Mouse (Mus musculus) lung, embryonic 15.5 days (tissue): ENCODE results near the gene Nek2. TPM values are rescaled to one million over a fixed set of nuclear protein-coding genes. Genes with fewer than 3 reads are reported as not detected.

Experiments used
- ATAC-seq: fragments of 200-750 bp; cut with Nextera tagmentation; 2 replicates; pipeline ENCODE4 v1.8.0; 2017; ENCODE audit warnings: moderate number of reproducible peaks, borderline replicate concordance; ENCODE audit not compliant: low FRiP score, low TSS enrichment; ENCODE audit errors: extremely low read depth
- H3K27ac ChIP-seq: fragments of 300-500 bp; sonication (generic); 2 replicates; pipeline ENCODE4 v1.5.1; 2015; ENCODE audit warnings: moderate library complexity, mild to moderate bottlenecking, inconsistent platforms
- H3K27me3 ChIP-seq: fragments of 300-500 bp; sonication (generic); 2 replicates; pipeline ENCODE4 v1.6.1; 2015; ENCODE audit warnings: inconsistent platforms
- H3K36me3 ChIP-seq: fragments of 300-500 bp; sonication (generic); 2 replicates; pipeline ENCODE4 v1.6.1; 2015; ENCODE audit warnings: inconsistent platforms
- H3K4me1 ChIP-seq: fragments of 300-500 bp; sonication (generic); 2 replicates; pipeline ENCODE4 v1.6.1; 2015; ENCODE audit warnings: inconsistent platforms
- H3K4me2 ChIP-seq: fragments of 300-500 bp; sonication (generic); 2 replicates; pipeline ENCODE4 v1.6.1; 2015; ENCODE audit warnings: inconsistent platforms, mild to moderate bottlenecking, moderate library complexity
- H3K4me3 ChIP-seq: fragments of 300-500 bp; sonication (generic); 2 replicates; pipeline ENCODE4 v1.5.1; 2015; ENCODE audit warnings: mild to moderate bottlenecking, inconsistent platforms
- H3K9ac ChIP-seq: fragments of 300-500 bp; sonication (generic); 2 replicates; pipeline ENCODE4 v1.6.1; 2015; ENCODE audit warnings: inconsistent platforms
- H3K9me3 ChIP-seq: fragments of 300-500 bp; sonication (generic); 2 replicates; pipeline ENCODE4 v1.6.1; 2016; ENCODE audit warnings: inconsistent platforms
- WGBS: fragments of 180-500 bp; shearing (Covaris S2); methylation state at CpG from one replicate; pipeline ENCODE4 v1.1.7; 2015; 5-methylcytosine and 5-hydroxymethylcytosine counted together
- polyA plus RNA-seq: library from polyadenylated mRNA; unstranded; fragments of >200 nt; fragmentation: Nextera tagmentation; extraction: Ambion mirVana; gene quantifications from 2 replicates; pipeline ENCODE4 v1.2.1, GENCODE M21; 2015

Nek2 gene
- polyA plus RNA-seq, 1 experiment from 2014 or later, result 53.9 TPM

- ATAC-seq, result no peak
- 76% methylated on average over 4 of the region's 4 CpGs for WGBS
Measured at GRCm38 (mm10) chr1:191863833-191864550, 42.7 kb downstream of the Nek2 start.

GRCm38 (mm10) chr1:191864551-191865027 is 43.3 kb downstream of the Nek2 start:
- no peak overlapping the region for H3K4me2 ChIP-seq
- WGBS, result 77% methylated on average over 8 of the region's 8 CpGs
- no peaks in the 10 kb centered on the region for H3K36me3 ChIP-seq
- no peak; the same call in 1 of the 2 replicates for ATAC-seq
- H3K9ac ChIP-seq, result no peak overlapping the region
- no peaks in the 10 kb centered on the region for H3K4me1 ChIP-seq
- H3K27me3 ChIP-seq, result no peaks in the 10 kb centered on the region
- no peak overlapping the region for H3K27ac ChIP-seq
- no peaks in the 10 kb centered on the region for H3K9me3 ChIP-seq
- H3K4me3 ChIP-seq, result no peak overlapping the region

More at GRCm38 (mm10) chr1:191863833-191864550, 42.7 kb downstream of the Nek2 start:
- Histone ChIP-seq H3K36me3 (no peaks in the 10 kb centered on the region), H3K27ac (no peak overlapping the region), H3K27me3 (no peaks in the 10 kb centered on the region), H3K4me3 (no peak overlapping the region), H3K4me2 (no peak overlapping the region), H3K9me3 (no peaks in the 10 kb centered on the region), H3K4me1 (no peaks in the 10 kb centered on the region), H3K9ac (no peak overlapping the region)

GRCm38 (mm10) chr1:191872076-191872710 is 50.9 kb downstream of the Nek2 start:
- Histone ChIP-seq H3K27ac (no peak overlapping the region), H3K9me3 (no peaks in the 10 kb centered on the region), H3K36me3 (no peaks in the 10 kb centered on the region), H3K4me3 (no peak overlapping the region), H3K4me2 (no peak overlapping the region), H3K9ac (no peak overlapping the region), H3K27me3 (no peaks in the 10 kb centered on the region), H3K4me1 (no peaks in the 10 kb centered on the region)
- ATAC-seq, result no peak
- WGBS, result 65% methylated on average over 6 of the region's 6 CpGs

- Histone ChIP-seq H3K9ac (no peak overlapping the region), H3K4me3 (no peak overlapping the region), H3K4me1 (no peaks in the 10 kb centered on the region), H3K27ac (no peak overlapping the region), H3K4me2 (no peak overlapping the region), H3K9me3 (no peaks in the 10 kb centered on the region), H3K36me3 (no peaks in the 10 kb centered on the region), H3K27me3 (no peaks in the 10 kb centered on the region)
- WGBS, result 75% methylated on average over 7 of the region's 7 CpGs
- no peak for ATAC-seq
Measured at GRCm38 (mm10) chr1:191875006-191875405, 53.8 kb downstream of the Nek2 start.

GRCm38 (mm10) chr1:191875683-191876305 is 54.5 kb downstream of the Nek2 start:
- Histone ChIP-seq H3K27ac (no peak overlapping the region), H3K4me2 (no peak overlapping the region), H3K4me1 (no peaks in the 10 kb centered on the region), H3K4me3 (no peak overlapping the region), H3K36me3 (no peaks in the 10 kb centered on the region), H3K9ac (no peak overlapping the region), H3K27me3 (no peaks in the 10 kb centered on the region), H3K9me3 (no peaks in the 10 kb centered on the region)
- 50% methylated on average over 9 of the region's 9 CpGs for WGBS
- ATAC-seq, result no peak

DNA sequence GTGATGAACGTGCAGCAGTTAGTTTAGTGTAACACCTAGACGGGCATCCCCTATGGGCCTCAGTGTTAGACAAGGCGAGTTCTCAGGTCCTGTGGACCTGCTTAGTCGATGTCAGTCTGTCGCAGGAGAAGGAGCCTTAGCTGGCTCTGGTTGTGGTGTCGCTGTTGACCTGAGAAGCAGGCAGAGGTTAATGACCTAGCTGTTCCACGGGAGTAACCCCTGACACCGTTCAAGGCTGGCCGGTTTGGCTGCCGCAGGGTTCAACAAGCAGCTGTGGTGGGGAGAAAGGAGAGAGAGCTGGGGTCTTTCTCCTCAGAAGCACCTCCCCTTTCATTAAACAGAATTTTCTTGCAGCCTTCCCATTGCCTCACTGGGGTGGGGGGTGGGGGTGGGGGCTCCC is 56.4 kb downstream of the Nek2 start:
- no peaks in the 10 kb centered on the region for H3K27me3 ChIP-seq
- H3K36me3 ChIP-seq, result no peaks in the 10 kb centered on the region
- ATAC-seq, result no peak
- no peaks in the 10 kb centered on the region for H3K4me1 ChIP-seq
- no peak overlapping the region for H3K4me3 ChIP-seq
- no peak overlapping the region for H3K9ac ChIP-seq
- no peak overlapping the region for H3K4me2 ChIP-seq
- WGBS, result 44% methylated on average over 10 of the region's 10 CpGs
- H3K27ac ChIP-seq, result no peak overlapping the region
- no peaks in the 10 kb centered on the region for H3K9me3 ChIP-seq

- H3K4me3 ChIP-seq, result no peak overlapping the region
- no peaks in the 10 kb centered on the region for H3K36me3 ChIP-seq
- H3K27ac ChIP-seq, result no peak overlapping the region
- no peaks in the 10 kb centered on the region for H3K27me3 ChIP-seq
- WGBS, result 54% methylated on average over 4 of the region's 4 CpGs
- no peaks in the 10 kb centered on the region for H3K9me3 ChIP-seq
- no peak overlapping the region for H3K4me2 ChIP-seq
- H3K9ac ChIP-seq, result no peak overlapping the region
- ATAC-seq, result no peak
- H3K4me1 ChIP-seq, result no peaks in the 10 kb centered on the region
Measured at GRCm38 (mm10) chr1:191878518-191878921, 57.3 kb downstream of the Nek2 start.

DNA sequence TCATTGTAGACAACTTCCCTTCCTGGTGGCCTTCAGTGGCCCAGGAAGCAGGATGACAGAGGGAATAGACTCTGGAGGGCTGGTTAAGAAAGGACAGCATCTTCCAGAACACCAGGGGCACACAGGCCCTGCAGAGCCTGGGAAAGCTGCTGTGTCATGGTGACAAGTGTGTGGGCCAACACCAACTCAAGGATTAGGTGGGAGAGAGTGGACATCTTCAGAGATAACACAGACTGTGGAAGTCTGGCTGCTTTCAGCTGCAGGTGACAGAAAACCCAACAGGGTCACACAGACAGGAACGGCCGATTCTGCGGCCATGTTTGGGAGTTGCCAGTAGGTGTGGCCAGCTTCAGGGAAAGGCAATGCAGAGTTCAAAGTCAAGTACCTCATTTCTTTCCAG is 59.0 kb downstream of the Nek2 start:
- no peak for ATAC-seq
- H3K27ac ChIP-seq, result no peak overlapping the region
- H3K4me2 ChIP-seq, result no peak overlapping the region
- no peaks in the 10 kb centered on the region for H3K9me3 ChIP-seq
- H3K9ac ChIP-seq, result no peak overlapping the region
- WGBS, result 76% methylated on average over 3 of the region's 3 CpGs
- H3K27me3 ChIP-seq, result no peaks in the 10 kb centered on the region
- H3K36me3 ChIP-seq, result no peaks in the 10 kb centered on the region
- no peaks in the 10 kb centered on the region for H3K4me1 ChIP-seq
- H3K4me3 ChIP-seq, result no peak overlapping the region

DNA sequence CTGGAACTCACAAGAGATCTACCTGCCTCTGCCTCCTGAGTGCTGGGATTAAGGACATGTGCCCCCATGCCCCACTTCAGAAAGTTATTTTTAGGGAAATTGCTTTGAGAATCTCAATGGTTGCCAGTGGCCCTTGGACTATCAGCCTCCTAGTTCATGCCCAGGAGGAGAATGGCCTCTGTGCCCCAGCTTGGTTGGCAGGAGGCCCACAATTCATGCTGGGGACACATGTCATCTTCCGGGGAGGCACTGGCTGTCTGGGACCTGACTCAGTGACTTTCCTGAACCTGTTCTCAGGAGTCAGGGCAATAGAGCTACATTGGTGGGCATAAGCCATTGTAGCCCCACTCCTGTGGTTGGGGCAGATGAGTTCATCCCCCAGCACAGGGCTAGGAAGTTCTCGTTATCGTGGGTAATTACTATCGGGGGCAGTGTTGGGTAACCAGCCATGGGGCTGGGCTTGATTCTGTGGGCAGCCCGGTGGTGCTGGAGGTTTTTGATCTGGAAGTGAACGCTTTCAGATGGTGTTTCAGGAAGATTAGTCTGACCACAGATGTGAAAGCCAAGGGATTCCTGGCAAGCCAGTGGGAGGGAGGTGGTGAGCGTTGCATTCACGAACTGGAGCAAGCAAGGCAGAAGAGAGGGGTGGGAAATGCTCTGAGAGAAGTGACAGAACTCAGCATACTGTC is 59.8 kb downstream of the Nek2 start:
- H3K27ac ChIP-seq, result no peak overlapping the region
- H3K4me3 ChIP-seq, result no peak overlapping the region
- H3K36me3 ChIP-seq, result no peaks in the 10 kb centered on the region
- 59% methylated on average over 8 of the region's 8 CpGs for WGBS
- ATAC-seq, result no peak
- no peaks in the 10 kb centered on the region for H3K9me3 ChIP-seq
- H3K4me1 ChIP-seq, result no peaks in the 10 kb centered on the region
- H3K4me2 ChIP-seq, result no peak overlapping the region
- no peaks in the 10 kb centered on the region for H3K27me3 ChIP-seq
- no peak overlapping the region for H3K9ac ChIP-seq

DNA sequence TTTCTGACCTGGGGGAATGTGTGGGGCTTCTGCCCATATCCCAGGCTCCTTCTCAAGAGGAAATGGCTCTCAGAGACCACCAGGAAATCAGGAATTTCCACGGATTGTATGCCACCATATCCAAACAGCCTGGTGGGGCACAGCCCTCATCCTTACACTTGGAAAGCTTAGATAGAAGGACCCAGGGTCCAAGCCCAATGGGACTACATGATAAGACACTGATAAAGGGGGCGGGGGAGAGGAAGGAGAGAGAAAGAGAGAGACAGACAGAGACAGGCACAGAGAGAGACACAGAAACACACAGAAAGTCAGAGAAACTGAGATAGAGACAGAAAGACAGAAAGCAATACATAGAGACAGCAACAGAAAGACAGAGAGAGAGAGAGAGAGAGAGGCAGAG is 60.4 kb downstream of the Nek2 start:
- ATAC-seq, result no peak
- Histone ChIP-seq H3K27me3 (no peaks in the 10 kb centered on the region), H3K4me1 (no peaks in the 10 kb centered on the region), H3K4me2 (no peak overlapping the region), H3K27ac (no peak overlapping the region), H3K9ac (no peak overlapping the region), H3K9me3 (no peaks in the 10 kb centered on the region), H3K36me3 (no peaks in the 10 kb centered on the region), H3K4me3 (no peak overlapping the region)
- 57% methylated on average over 2 of the region's 2 CpGs for WGBS
